Mouse (Mus musculus) heart, postnatal 0 days (tissue): ENCODE data around the gene Ip6k3. TPM values are rescaled to one million over a fixed set of nuclear protein-coding genes. Genes with fewer than 3 reads are reported as not detected.

Source experiments
- ATAC-seq: fragments of 200-750 bp; cut with Nextera tagmentation; 2 replicates; pipeline ENCODE4 v1.8.0; 2017; ENCODE audit warnings: low read depth, moderate number of reproducible peaks, moderate library complexity; ENCODE audit not compliant: insufficient read depth
- DNase-seq: peaks from one replicate; pipeline ENCODE4 v3.0.0-alpha.2; 2016; ENCODE audit warnings: low spot score
- H3K27ac ChIP-seq: fragments of 300-500 bp; sonication (generic); 2 replicates; pipeline ENCODE4 v1.5.1; 2014; ENCODE audit warnings: low read depth, mild to moderate bottlenecking
- H3K27me3 ChIP-seq: fragments of 300-500 bp; sonication (generic); 2 replicates; pipeline ENCODE4 v1.6.1; 2014; ENCODE audit warnings: low read length, mixed read lengths; ENCODE audit not compliant: control insufficient read depth, insufficient read depth
- H3K36me3 ChIP-seq: fragments of 300-500 bp; sonication (generic); replicated peaks from 2 replicates; pipeline ENCODE4 v1.6.1; 2014; ENCODE audit warnings: low read length, mixed read lengths; ENCODE audit not compliant: control insufficient read depth, insufficient read depth
- H3K4me1 ChIP-seq: fragments of 300-500 bp; sonication (generic); 2 replicates; pipeline ENCODE4 v1.6.1; 2014; ENCODE audit warnings: antibody characterized with exemption; ENCODE audit not compliant: control insufficient read depth, insufficient read depth
- H3K4me2 ChIP-seq: fragments of 300-500 bp; sonication (generic); 2 replicates; pipeline ENCODE4 v1.6.1; 2014; ENCODE audit warnings: low read depth, mild to moderate bottlenecking, low read length, moderate library complexity
- H3K4me3 ChIP-seq: fragments of 300-500 bp; sonication (generic); 2 replicates; pipeline ENCODE4 v1.5.1; 2014; ENCODE audit warnings: low read depth, low read length
- H3K9ac ChIP-seq: fragments of 300-500 bp; sonication (generic); replicated peaks from 2 replicates; pipeline ENCODE4 v1.6.1; 2014; ENCODE audit warnings: low read depth, low read length, mixed read lengths
- H3K9me3 ChIP-seq: fragments of 300-500 bp; sonication (generic); replicated peaks from 2 replicates; pipeline ENCODE4 v1.6.1; 2016; ENCODE audit warnings: low read length; ENCODE audit not compliant: control insufficient read depth
- CTCF ChIP-seq: IDR thresholded peaks from 2 replicates; pipeline ENCODE4 v1.5.1; 2016; ENCODE audit warnings: antibody characterized with exemption, control low read depth, low read depth
- EP300 ChIP-seq: IDR thresholded peaks from 2 replicates; pipeline ENCODE4 v1.6.1; 2016; ENCODE audit warnings: antibody characterized with exemption, low read depth
- WGBS: fragments of 180-500 bp; shearing (Covaris S2); extraction: QIAGEN DNeasy Blood & Tissue Kit; methylation state at CpG from one replicate; pipeline ENCODE4 v1.1.7; 2014; 5-methylcytosine and 5-hydroxymethylcytosine counted together
- polyA plus RNA-seq: library from polyadenylated mRNA; unstranded; fragments of >200 nt; fragmentation: Nextera tagmentation; extraction: Ambion mirVana; gene quantifications from 2 replicates; pipeline ENCODE4 v1.2.1, GENCODE M21; 2015
- total RNA-seq: library from RNA; depleted of rRNA; stranded (reverse); fragments of >200 nt; gene quantifications from 2 replicates; pipeline ENCODE4 v1.2.3, GENCODE M21; 2014; ENCODE audit warnings: low replicate concordance; rRNA removed

Ip6k3 gene
- total RNA-seq (0.93 and 6.1 TPM in 2 replicates), polyA plus RNA-seq (2.1 and 3.7 TPM in 2 replicates)

DNA sequence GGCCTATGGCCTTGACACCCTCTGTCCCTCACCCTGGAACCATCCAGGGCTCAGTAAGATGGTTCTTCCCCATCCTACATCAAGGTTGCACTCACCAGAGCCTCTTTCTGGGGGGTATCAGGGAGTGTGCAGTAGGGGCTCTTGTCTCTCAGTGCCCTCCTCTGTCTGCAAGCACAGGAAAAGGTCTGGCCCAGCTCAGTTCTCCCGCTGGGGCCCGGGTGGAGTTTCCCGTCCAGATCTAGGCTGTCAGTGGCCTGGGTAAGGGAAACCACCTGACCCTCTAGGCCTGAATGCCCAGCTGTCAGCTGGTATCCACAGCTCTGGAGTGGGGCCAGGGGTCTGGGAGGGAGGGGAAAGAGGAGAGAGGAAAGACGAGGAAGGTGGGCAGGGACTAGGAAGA lies at the start of gene Ip6k3:
Gene Ip6k3 (minus strand): TSS at position 251 of the 400 bp plus-strand sequence.
- no peak within 1 kb of the TSS for H3K4me2 ChIP-seq
- DNase-seq (peak; percentile 47), ATAC-seq (peak; percentile 78)
- H3K9ac ChIP-seq: no peak within 1 kb of the TSS
- H3K9me3 ChIP-seq: no peaks in the 10 kb centered on the region
- peaks cover 5% of the 10 kb centered on the region for H3K4me1 ChIP-seq
- H3K27ac ChIP-seq: no peak within 1 kb of the TSS
- H3K4me3 ChIP-seq: no peak within 1 kb of the TSS
- TF ChIP-seq EP300 (no peak), CTCF (no peak)
- H3K36me3 ChIP-seq: no peaks in the 10 kb centered on the region
- 18% methylated on average over 4 of the region's 4 CpGs for WGBS
- no peaks in the 10 kb centered on the region for H3K27me3 ChIP-seq

GRCm38 (mm10) chr17:27212768-27213525 lies 45.4 kb upstream of the Ip6k3 start:
- Histone ChIP-seq H3K4me3 (no peak overlapping the region), H3K27me3 (peaks cover 23% of the 10 kb centered on the region), H3K4me1 (no peaks in the 10 kb centered on the region), H3K27ac (no peak overlapping the region), H3K4me2 (0 out of 2 replicates have a peak overlapping the region, but pooled peaks have one; percentile 17), H3K9me3 (no peaks in the 10 kb centered on the region), H3K36me3 (no peaks in the 10 kb centered on the region), H3K9ac (no peak overlapping the region)
- DNase-seq (peak; percentile 36), ATAC-seq (peak; percentile 82)
- TF ChIP-seq EP300 (no peak), CTCF (peak; percentile 65)
- 6% methylated on average over 11 of the region's 11 CpGs for WGBS

GRCm38 (mm10) chr17:27212006-27212405 lies 44.4 kb upstream of the Ip6k3 start:
- H3K27me3 ChIP-seq: peaks cover 18% of the 10 kb centered on the region
- H3K4me2 ChIP-seq: no peak overlapping the region
- no peaks in the 10 kb centered on the region for H3K36me3 ChIP-seq
- ATAC-seq (no peak), DNase-seq (no peak)
- 50% methylated on average over 6 of the region's 6 CpGs for WGBS
- H3K4me1 ChIP-seq: no peaks in the 10 kb centered on the region
- no peak for TF ChIP-seq CTCF
- TF ChIP-seq EP300: no peak
- no peak overlapping the region for H3K4me3 ChIP-seq
- H3K27ac ChIP-seq: no peak overlapping the region
- H3K9me3 ChIP-seq: no peaks in the 10 kb centered on the region
- no peak overlapping the region for H3K9ac ChIP-seq

DNA sequence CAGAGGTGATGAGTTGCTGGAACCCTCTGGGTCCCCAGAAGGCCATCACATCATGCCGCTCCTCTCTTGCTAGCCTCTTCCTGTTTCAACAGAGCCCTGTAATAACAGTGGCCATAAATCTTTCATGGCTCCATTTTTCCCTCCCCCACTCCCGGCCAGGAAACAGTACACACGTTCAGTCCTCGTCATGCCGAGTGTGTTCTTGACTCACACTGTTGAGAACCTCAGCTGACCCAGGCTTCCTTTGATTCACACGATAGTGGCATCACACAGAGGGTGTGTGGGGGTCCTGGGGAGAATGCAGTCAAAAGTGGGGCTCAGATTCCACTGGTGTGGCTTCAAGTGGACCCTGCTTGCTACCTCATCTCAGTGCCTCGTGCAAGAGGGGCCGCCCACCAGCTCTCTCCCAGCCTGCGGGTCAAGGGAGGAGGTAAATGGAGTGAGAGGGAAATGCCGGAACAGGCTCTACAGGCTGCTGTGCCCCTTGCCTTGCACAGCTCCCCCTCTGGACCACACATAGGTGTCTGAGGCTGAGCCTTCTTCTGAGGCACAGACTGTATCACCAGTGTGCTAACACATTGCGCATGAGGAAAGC lies 39.6 kb upstream of the Ip6k3 start:
- Histone ChIP-seq H3K27me3 (peaks cover 9% of the 10 kb centered on the region), H3K4me3 (no peak overlapping the region), H3K4me1 (no peaks in the 10 kb centered on the region), H3K27ac (no peak overlapping the region), H3K36me3 (no peaks in the 10 kb centered on the region), H3K9ac (no peak overlapping the region), H3K9me3 (no peaks in the 10 kb centered on the region), H3K4me2 (no peak overlapping the region)
- DNase-seq (no peak), ATAC-seq (no peak)
- no peak for TF ChIP-seq CTCF
- TF ChIP-seq EP300: no peak
- WGBS: 54% methylated on average over 11 of the region's 11 CpGs

GRCm38 (mm10) chr17:27204075-27204909 lies 36.7 kb upstream of the Ip6k3 start, which contains the start of gene Lemd2:
Lemd2 (minus strand) TSS chr17:27204469.
- WGBS: 4% methylated on average over 73 of the region's 97 CpGs
- Histone ChIP-seq H3K4me1 (no peaks in the 10 kb centered on the region), H3K9me3 (no peaks in the 10 kb centered on the region), H3K27me3 (no peaks in the 10 kb centered on the region), H3K36me3 (peaks cover 28% of the 10 kb centered on the region), H3K27ac (peak within 1 kb of the TSS; percentile 96), H3K4me3 (peak within 1 kb of the TSS; percentile 94), H3K4me2 (peak within 1 kb of the TSS; percentile 93), H3K9ac (peak within 1 kb of the TSS; percentile 97)
- ATAC-seq: peak; percentile 97
- TF ChIP-seq EP300 (no peak), CTCF (no peak)
- peak; percentile 94 for DNase-seq
